Mouse (Mus musculus) embryonic facial prominence, embryonic 15.5 days (tissue): ENCODE measurements around the gene Lmo7. TPM values are rescaled to one million over a fixed set of nuclear protein-coding genes. Genes with fewer than 3 reads are reported as not detected.

ENCODE experiments used
- ATAC-seq: fragments of 200-750 bp; cut with Nextera tagmentation; 2 replicates; pipeline ENCODE4 v1.8.0; 2017; ENCODE audit warnings: low read depth, moderate TSS enrichment; ENCODE audit not compliant: insufficient number of reproducible peaks, low FRiP score, low TSS enrichment
- H3K27ac ChIP-seq: fragments of 300-500 bp; sonication (generic); replicated peaks from 2 replicates; pipeline ENCODE4 v1.5.1; 2015; ENCODE audit warnings: mild to moderate bottlenecking, inconsistent platforms
- H3K27me3 ChIP-seq: fragments of 300-500 bp; sonication (generic); 2 replicates; pipeline ENCODE4 v1.6.1; 2015; ENCODE audit warnings: inconsistent platforms
- H3K36me3 ChIP-seq: fragments of 300-500 bp; sonication (generic); 2 replicates; pipeline ENCODE4 v1.6.1; 2015; ENCODE audit warnings: mild to moderate bottlenecking, inconsistent platforms
- H3K4me1 ChIP-seq: fragments of 300-500 bp; sonication (generic); 2 replicates; pipeline ENCODE4 v1.6.1; 2015; ENCODE audit warnings: inconsistent platforms
- H3K4me2 ChIP-seq: fragments of 300-500 bp; sonication (generic); replicated peaks from 2 replicates; pipeline ENCODE4 v1.6.1; 2015; ENCODE audit warnings: mild to moderate bottlenecking, inconsistent platforms
- H3K4me3 ChIP-seq: fragments of 300-500 bp; sonication (generic); replicated peaks from 2 replicates; pipeline ENCODE4 v1.5.1; 2015; ENCODE audit warnings: mild to moderate bottlenecking, inconsistent platforms
- H3K9ac ChIP-seq: fragments of 300-500 bp; sonication (generic); 2 replicates; pipeline ENCODE4 v1.6.1; 2015; ENCODE audit warnings: inconsistent platforms
- H3K9me3 ChIP-seq: fragments of 300-500 bp; sonication (generic); replicated peaks from 2 replicates; pipeline ENCODE4 v1.6.1; 2016; ENCODE audit warnings: inconsistent platforms
- WGBS: fragments of 180-500 bp; shearing (Covaris S2); methylation state at CpG from one replicate; pipeline ENCODE4 v1.1.7; 2015; 5-methylcytosine and 5-hydroxymethylcytosine counted together
- polyA plus RNA-seq: library from polyadenylated mRNA; unstranded; fragments of >200 nt; fragmentation: Nextera tagmentation; extraction: Ambion mirVana; gene quantifications from 2 replicates; pipeline ENCODE4 v1.2.1, GENCODE M21; 2015

Lmo7 gene
- polyA plus RNA-seq, 1 experiment from 2014 or later, result 39.3 TPM

GRCm38 (mm10) chr14:101781219-101781618 is 51.5 kb downstream of the Lmo7 start:
- Histone ChIP-seq H3K4me1 (no peaks in the 10 kb centered on the region), H3K9me3 (no peaks in the 10 kb centered on the region), H3K27ac (no peak overlapping the region), H3K9ac (no peak overlapping the region), H3K27me3 (no peaks in the 10 kb centered on the region), H3K4me3 (no peak overlapping the region), H3K4me2 (no peak overlapping the region), H3K36me3 (no peaks in the 10 kb centered on the region)
- 78% methylated on average over 11 of the region's 11 CpGs for WGBS
- no peak for ATAC-seq

- Histone ChIP-seq H3K4me1 (no peaks in the 10 kb centered on the region), H3K4me3 (no peak overlapping the region), H3K9ac (no peak overlapping the region), H3K36me3 (no peaks in the 10 kb centered on the region), H3K4me2 (no peak overlapping the region), H3K9me3 (no peaks in the 10 kb centered on the region), H3K27me3 (no peaks in the 10 kb centered on the region), H3K27ac (no peak overlapping the region)
- no peak for ATAC-seq
- WGBS, result 19% methylated on average over 3 of the region's 3 CpGs
These were observed 52.3 kb downstream of the Lmo7 start for GRCm38 (mm10) chr14:101781943-101782510.

- no peaks in the 10 kb centered on the region for H3K36me3 ChIP-seq
- no peak overlapping the region for H3K4me3 ChIP-seq
- no peaks in the 10 kb centered on the region for H3K9me3 ChIP-seq
- WGBS, result 74% methylated on average over 3 of the region's 3 CpGs
- peak; percentile 73; the same call in 1 of the 2 replicates for ATAC-seq
- peak overlapping the region; percentile 52; the same call in 1 of the 2 replicates for H3K27ac ChIP-seq
- H3K27me3 ChIP-seq, result no peaks in the 10 kb centered on the region
- H3K4me1 ChIP-seq, result no peaks in the 10 kb centered on the region
- no peak overlapping the region for H3K4me2 ChIP-seq
- H3K9ac ChIP-seq, result no peak overlapping the region
These were observed 54.7 kb downstream of the Lmo7 start for GRCm38 (mm10) chr14:101784315-101784945.

- H3K9ac ChIP-seq, result no peak overlapping the region
- peak overlapping the region; percentile 53; the same call in 1 of the 2 replicates for H3K27ac ChIP-seq
- 48% methylated on average over 5 of the region's 5 CpGs for WGBS
- no peaks in the 10 kb centered on the region for H3K4me1 ChIP-seq
- peak; percentile 68 for ATAC-seq
- no peak overlapping the region; the same call in 1 of the 2 replicates for H3K4me2 ChIP-seq
- no peaks in the 10 kb centered on the region for H3K9me3 ChIP-seq
- H3K27me3 ChIP-seq, result no peaks in the 10 kb centered on the region
- no peaks in the 10 kb centered on the region for H3K36me3 ChIP-seq
- H3K4me3 ChIP-seq, result no peak overlapping the region
These were observed 58.1 kb downstream of the Lmo7 start for GRCm38 (mm10) chr14:101787903-101788302.

- Histone ChIP-seq H3K27me3 (no peaks in the 10 kb centered on the region), H3K4me1 (no peaks in the 10 kb centered on the region), H3K9me3 (no peaks in the 10 kb centered on the region), H3K27ac (no peak overlapping the region), H3K36me3 (no peaks in the 10 kb centered on the region), H3K4me2 (no peak overlapping the region), H3K9ac (no peak overlapping the region), H3K4me3 (no peak overlapping the region)
- ATAC-seq, result no peak
- 54% methylated on average over 6 of the region's 6 CpGs for WGBS
These were observed 58.7 kb downstream of the Lmo7 start for GRCm38 (mm10) chr14:101788475-101788874.

GRCm38 (mm10) chr14:101794553-101795177 is 64.9 kb downstream of the Lmo7 start:
- Histone ChIP-seq H3K9me3 (no peaks in the 10 kb centered on the region), H3K27me3 (no peaks in the 10 kb centered on the region), H3K36me3 (no peaks in the 10 kb centered on the region), H3K4me3 (no peak overlapping the region), H3K9ac (no peak overlapping the region), H3K4me2 (no peak overlapping the region), H3K4me1 (no peaks in the 10 kb centered on the region), H3K27ac (no peak overlapping the region)
- ATAC-seq, result no peak
- WGBS, result 85% methylated on average over 10 of the region's 10 CpGs

- Histone ChIP-seq H3K4me1 (no peaks in the 10 kb centered on the region), H3K27ac (0 out of 2 replicates have a peak overlapping the region, but pooled peaks have one; percentile 5), H3K27me3 (no peaks in the 10 kb centered on the region), H3K9me3 (no peaks in the 10 kb centered on the region), H3K9ac (no peak overlapping the region), H3K4me3 (no peak overlapping the region), H3K4me2 (no peak overlapping the region), H3K36me3 (no peaks in the 10 kb centered on the region)
- WGBS, result 78% methylated on average over 5 of the region's 5 CpGs
- no peak for ATAC-seq
These were observed 68.3 kb downstream of the Lmo7 start for GRCm38 (mm10) chr14:101797930-101798500.

GRCm38 (mm10) chr14:101798766-101799165 is 69.0 kb downstream of the Lmo7 start:
- H3K27me3 ChIP-seq, result no peaks in the 10 kb centered on the region
- H3K4me2 ChIP-seq, result no peak overlapping the region
- H3K9me3 ChIP-seq, result no peaks in the 10 kb centered on the region
- 83% methylated on average over 2 of the region's 2 CpGs for WGBS
- no peak overlapping the region for H3K9ac ChIP-seq
- no peaks in the 10 kb centered on the region for H3K4me1 ChIP-seq
- ATAC-seq, result no peak
- no peaks in the 10 kb centered on the region for H3K36me3 ChIP-seq
- H3K4me3 ChIP-seq, result no peak overlapping the region
- H3K27ac ChIP-seq, result no peak overlapping the region

- 44% methylated on average over 1 of the region's 1 CpGs for WGBS
- Histone ChIP-seq H3K4me3 (no peak overlapping the region), H3K36me3 (no peaks in the 10 kb centered on the region), H3K9me3 (no peaks in the 10 kb centered on the region), H3K27ac (no peak overlapping the region), H3K27me3 (no peaks in the 10 kb centered on the region), H3K4me1 (peaks cover 19% of the 10 kb centered on the region), H3K9ac (no peak overlapping the region), H3K4me2 (no peak overlapping the region)
- no peak for ATAC-seq
These were observed 71.9 kb downstream of the Lmo7 start for GRCm38 (mm10) chr14:101801674-101802073.

GRCm38 (mm10) chr14:101804119-101804518 is 74.4 kb downstream of the Lmo7 start:
- H3K36me3 ChIP-seq, result no peaks in the 10 kb centered on the region
- H3K9me3 ChIP-seq, result no peaks in the 10 kb centered on the region
- H3K4me3 ChIP-seq, result no peak overlapping the region
- H3K4me2 ChIP-seq, result no peak overlapping the region
- H3K9ac ChIP-seq, result no peak overlapping the region
- WGBS, result 68% methylated on average over 4 of the region's 4 CpGs
- H3K27me3 ChIP-seq, result no peaks in the 10 kb centered on the region
- peak overlapping the region; percentile 86 for H3K27ac ChIP-seq
- peaks cover 19% of the 10 kb centered on the region for H3K4me1 ChIP-seq
- no peak for ATAC-seq

- no peak overlapping the region for H3K4me3 ChIP-seq
- peak overlapping the region; percentile 86 for H3K27ac ChIP-seq
- H3K36me3 ChIP-seq, result no peaks in the 10 kb centered on the region
- H3K9me3 ChIP-seq, result no peaks in the 10 kb centered on the region
- peaks cover 19% of the 10 kb centered on the region for H3K4me1 ChIP-seq
- no peaks in the 10 kb centered on the region for H3K27me3 ChIP-seq
- no peak overlapping the region for H3K4me2 ChIP-seq
- 15% methylated on average over 4 of the region's 4 CpGs for WGBS
- peak; percentile 65 for ATAC-seq
- H3K9ac ChIP-seq, result no peak overlapping the region
These were observed 75.0 kb downstream of the Lmo7 start for GRCm38 (mm10) chr14:101804562-101805327.
